Mouse (Mus musculus) splenic B cell, adult 2 months (primary cell): ENCODE results near the gene Zfp113.
"Not testable (repeated sequence)": the region's sequence is repeated elsewhere in the genome, so short reads cannot be mapped to it uniquely, and the experiment has no call there.

ENCODE experiments used
- DNase-seq: peaks from one replicate; pipeline ENCODE4 v3.0.0-alpha.2; 2011; ENCODE audit warnings: low read depth, low spot score
- H3K27me3 ChIP-seq: 2 replicates; pipeline ENCODE4 v1.6.1; 2012; ENCODE audit warnings: mild to moderate bottlenecking, low read length, moderate library complexity, mixed read lengths; ENCODE audit not compliant: control insufficient read depth, poor library complexity, insufficient read depth, severe bottlenecking
- H3K36me3 ChIP-seq: 2 replicates; pipeline ENCODE4 v1.6.1; 2012; ENCODE audit warnings: mild to moderate bottlenecking, low read length, moderate library complexity, mixed read lengths; ENCODE audit not compliant: control insufficient read depth, poor library complexity, insufficient read depth, severe bottlenecking

Gene Zfp113

GRCm38 (mm10) chr5:138163046-138163445, 7.5 kb upstream of the Zfp113 start:
- Histone ChIP-seq H3K36me3 (peaks cover 20% of the 10 kb centered on the region), H3K27me3 (no peaks in the 10 kb centered on the region)
- DNase-seq: no peak

- no peaks in the 10 kb centered on the region for H3K27me3 ChIP-seq
- peak; percentile 93 for DNase-seq
- peaks cover 13% of the 10 kb centered on the region for H3K36me3 ChIP-seq
Measured at GRCm38 (mm10) chr5:138160842-138161665, 5.5 kb upstream of the Zfp113 start, which contains the start of gene Cops6. Gene Cops6, plus strand, starts transcription at chr5:138161071.

- no peak for DNase-seq
- H3K27me3 ChIP-seq: no peaks in the 10 kb centered on the region
- peaks cover 8% of the 10 kb centered on the region for H3K36me3 ChIP-seq
Measured at GRCm38 (mm10) chr5:138160224-138160762, 4.7 kb upstream of the Zfp113 start.

GRCm38 (mm10) chr5:138154390-138154789, 1.2 kb downstream of the Zfp113 start:
- no peaks in the 10 kb centered on the region for H3K27me3 ChIP-seq
- H3K36me3 ChIP-seq: peaks cover 12% of the 10 kb centered on the region; the same call in 1 of the 2 replicates
- DNase-seq: no peak

- no peak for DNase-seq
- no peaks in the 10 kb centered on the region for H3K27me3 ChIP-seq
- 0 out of 2 replicates have a peak, but pooled peaks cover 1% of the 10 kb centered on the region for H3K36me3 ChIP-seq
Measured at GRCm38 (mm10) chr5:138138585-138138984, 17.0 kb downstream of the Zfp113 start.

GRCm38 (mm10) chr5:138137935-138138549, 17.5 kb downstream of the Zfp113 start:
- H3K36me3 ChIP-seq: peaks cover 5% of the 10 kb centered on the region; the same call in 1 of the 2 replicates
- no peaks in the 10 kb centered on the region for H3K27me3 ChIP-seq
- DNase-seq: peak; percentile 72

- DNase-seq: no peak
- Histone ChIP-seq H3K36me3 (peaks cover 6% of the 10 kb centered on the region; the same call in 1 of the 2 replicates), H3K27me3 (no peaks in the 10 kb centered on the region)
Measured at GRCm38 (mm10) chr5:138137257-138137656, 18.3 kb downstream of the Zfp113 start.

GRCm38 (mm10) chr5:138132425-138133064, 23.0 kb downstream of the Zfp113 start:
- DNase-seq: no peak
- H3K27me3 ChIP-seq: no peaks in the 10 kb centered on the region

GRCm38 (mm10) chr5:138118041-138118440, 37.5 kb downstream of the Zfp113 start:
- Histone ChIP-seq H3K27me3 (no peaks in the 10 kb centered on the region), H3K36me3 (no peaks in the 10 kb centered on the region; the same call in 1 of the 2 replicates)
- no peak for DNase-seq

More at GRCm38 (mm10) chr5:138132425-138133064, 23.0 kb downstream of the Zfp113 start:
- peaks cover 11% of the 10 kb centered on the region for H3K36me3 ChIP-seq

GRCm38 (mm10) chr5:138117199-138118015, 38.1 kb downstream of the Zfp113 start:
- DNase-seq: peak; percentile 33
- Histone ChIP-seq H3K36me3 (no peaks in the 10 kb centered on the region; the same call in 1 of the 2 replicates), H3K27me3 (no peaks in the 10 kb centered on the region)

GRCm38 (mm10) chr5:138116255-138117198, 39.0 kb downstream of the Zfp113 start, which contains the start of gene Zscan21:
Gene Zscan21, plus strand, starts transcription at chr5:138116903.
- Histone ChIP-seq H3K36me3 (no peaks in the 10 kb centered on the region; the same call in 1 of the 2 replicates), H3K27me3 (no peaks in the 10 kb centered on the region)
- DNase-seq: peak; percentile 86

GRCm38 (mm10) chr5:138109847-138110396, 45.6 kb downstream of the Zfp113 start:
- not testable (repeated sequence) for H3K36me3 ChIP-seq, H3K27me3 ChIP-seq, DNase-seq

- DNase-seq: no peak
- peaks cover 3% of the 10 kb centered on the region; the same call in 1 of the 2 replicates for H3K36me3 ChIP-seq
- H3K27me3 ChIP-seq: no peaks in the 10 kb centered on the region
Measured at GRCm38 (mm10) chr5:138107130-138107529, 48.4 kb downstream of the Zfp113 start.
